Mouse (Mus musculus) T-helper 17 cell (primary cell): Measurements from ENCODE around the gene Gins1.

Experiments
- in situ Hi-C, 2 experiments: fragments of 300-600 bp; cut with MboI, MseI; formaldehyde crosslinking; loops; 1 replicate in 1 of 2; 2 replicates in 1 of 2; pipeline ENCODE4 v1.15.1; 2025; ENCODE audit warnings: high pct_unique_total_duplicates in 2 of 2

Gins1 gene

DNA sequence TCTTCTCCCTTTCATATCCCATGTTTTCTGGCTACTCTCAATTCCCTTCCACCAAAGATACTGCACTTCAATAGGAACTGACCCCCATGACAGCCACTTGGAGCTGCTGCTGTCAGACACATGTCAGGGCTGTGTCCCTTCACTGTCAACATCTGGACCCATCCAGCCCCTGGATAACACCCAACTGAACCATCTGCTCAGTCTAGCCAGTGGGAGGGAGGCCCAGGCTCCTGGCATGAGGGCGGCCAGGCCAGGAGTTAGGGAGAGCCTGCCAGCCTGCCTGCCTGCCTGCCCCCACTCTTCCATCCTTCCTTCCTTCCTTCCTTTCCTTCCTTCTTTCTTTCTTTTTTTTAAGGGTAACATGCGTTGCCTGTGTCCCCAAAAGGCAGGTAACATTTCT is 46.0 kb downstream of the Gins1 start:
- in situ Hi-C loops: no loop called here

DNA sequence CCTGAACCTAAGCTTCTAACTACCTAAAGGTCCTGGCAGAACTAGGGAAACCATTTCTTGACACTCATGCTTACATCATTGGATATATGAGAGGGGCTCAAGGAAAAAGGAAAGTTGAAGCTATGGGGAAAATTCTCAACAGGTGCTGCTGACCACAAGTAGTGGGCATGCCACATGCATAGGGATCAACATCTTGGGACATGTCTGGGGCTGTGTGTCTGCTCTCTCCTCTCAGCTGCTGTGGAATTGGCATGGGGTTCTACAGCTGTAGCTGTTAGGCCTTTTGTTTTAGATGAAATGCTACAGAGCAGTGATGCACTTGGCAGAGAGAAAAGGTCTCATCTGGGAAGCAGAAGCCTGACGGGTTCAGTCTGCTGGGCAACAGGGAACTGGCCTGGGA is 50.7 kb downstream of the Gins1 start:
- in situ Hi-C loops: no loop called here

DNA sequence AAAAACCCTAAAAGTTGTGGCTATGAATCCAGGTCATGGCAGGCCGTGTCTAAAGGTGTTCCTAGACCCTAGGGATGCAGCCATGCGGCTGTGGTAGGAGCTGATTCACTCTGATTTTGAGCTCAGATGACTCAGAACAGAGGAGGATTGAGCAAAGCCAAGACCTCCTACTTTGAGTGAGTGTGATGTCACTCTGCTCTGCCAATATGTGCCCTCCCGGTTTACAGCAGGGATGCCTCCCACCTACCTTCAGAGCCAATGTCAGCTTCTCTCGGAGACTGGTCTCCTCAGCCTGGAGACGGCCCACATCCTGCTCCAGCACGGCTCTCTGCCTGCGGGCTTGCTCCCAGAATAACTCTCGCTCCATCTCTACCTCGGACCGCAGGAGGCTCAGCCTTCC is 54.3 kb downstream of the Gins1 start:
- in situ Hi-C loops: no loop called here

DNA sequence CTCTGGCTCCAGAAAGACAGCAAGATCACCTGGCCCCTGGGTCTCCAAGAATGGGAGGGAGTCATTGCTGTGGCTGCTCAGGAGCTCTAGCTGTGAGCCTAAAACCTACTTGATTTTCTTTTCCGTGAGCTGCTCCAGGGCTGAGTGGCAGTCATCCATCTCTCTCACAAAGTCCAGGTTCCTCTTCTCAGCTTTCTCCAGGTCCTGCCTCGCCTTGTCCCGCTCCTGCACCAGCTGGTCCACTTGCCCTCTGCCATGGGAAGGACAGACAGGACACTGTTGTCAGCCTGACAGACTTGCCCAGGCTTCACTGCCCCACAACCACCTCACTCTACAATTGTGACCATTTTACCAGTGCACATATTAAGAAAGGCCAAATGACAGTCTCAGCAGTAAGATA is 58.0 kb downstream of the Gins1 start:
- in situ Hi-C loops: no loop called here

DNA sequence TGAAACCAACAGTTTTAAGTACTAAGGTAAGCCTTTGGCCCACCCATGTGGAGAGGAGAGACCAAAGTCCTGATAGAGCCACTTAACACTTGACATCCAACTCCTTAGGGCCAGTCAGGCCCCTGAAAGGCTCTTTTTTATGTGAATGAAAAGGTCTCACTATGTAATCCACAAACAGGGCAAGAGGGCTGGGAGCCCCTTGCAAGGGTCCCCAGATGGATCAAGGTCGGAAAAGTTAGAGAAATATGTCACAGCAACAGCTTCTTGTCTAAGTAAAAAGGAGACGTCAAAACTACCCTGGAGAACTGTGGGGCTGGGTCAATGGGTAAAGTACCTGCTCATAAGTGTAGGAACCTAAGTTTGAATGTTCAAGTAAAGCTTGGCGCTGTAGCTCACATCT is 59.4 kb downstream of the Gins1 start:
- in situ Hi-C loops: no loop called here

DNA sequence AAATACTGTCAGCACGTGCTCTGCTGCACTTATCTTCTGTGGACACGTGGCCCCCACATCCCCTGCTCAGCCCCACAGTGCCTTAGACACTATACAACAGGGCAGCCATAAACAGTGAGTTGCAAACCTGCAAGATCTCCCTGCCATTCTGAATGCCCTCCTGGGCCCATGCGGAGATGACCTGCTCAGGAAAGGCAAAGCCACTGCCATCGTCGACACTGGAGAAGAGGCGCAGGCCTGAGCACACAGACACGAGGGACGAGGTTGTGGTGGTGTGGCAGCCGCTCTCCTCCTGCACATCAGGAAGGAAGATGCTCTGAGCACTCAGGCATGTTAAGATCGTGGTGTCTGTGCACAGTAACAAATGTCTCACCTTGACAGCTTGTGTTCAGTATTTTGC is 60.8 kb downstream of the Gins1 start:
- in situ Hi-C loops: no loop called here

DNA sequence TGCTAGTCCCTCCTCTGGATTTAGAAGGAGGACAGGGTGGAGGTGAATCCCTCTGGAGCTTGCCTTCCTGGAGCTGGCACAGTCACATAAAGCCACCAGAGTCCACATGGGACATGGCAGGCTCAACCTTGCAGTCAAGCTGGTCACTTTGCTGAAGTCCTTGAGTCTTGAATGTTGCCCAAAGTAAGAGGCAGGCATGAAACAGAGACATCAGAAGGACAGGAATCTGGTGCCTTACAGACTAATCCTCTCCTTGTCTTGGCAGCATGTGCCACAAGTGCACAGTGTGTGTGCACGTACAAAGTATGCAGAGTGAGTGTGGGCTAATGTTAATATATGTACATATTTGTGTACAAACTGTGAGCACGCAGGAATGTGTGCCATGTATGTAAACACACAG is 62.3 kb downstream of the Gins1 start:
- in situ Hi-C loops: no loop called here

DNA sequence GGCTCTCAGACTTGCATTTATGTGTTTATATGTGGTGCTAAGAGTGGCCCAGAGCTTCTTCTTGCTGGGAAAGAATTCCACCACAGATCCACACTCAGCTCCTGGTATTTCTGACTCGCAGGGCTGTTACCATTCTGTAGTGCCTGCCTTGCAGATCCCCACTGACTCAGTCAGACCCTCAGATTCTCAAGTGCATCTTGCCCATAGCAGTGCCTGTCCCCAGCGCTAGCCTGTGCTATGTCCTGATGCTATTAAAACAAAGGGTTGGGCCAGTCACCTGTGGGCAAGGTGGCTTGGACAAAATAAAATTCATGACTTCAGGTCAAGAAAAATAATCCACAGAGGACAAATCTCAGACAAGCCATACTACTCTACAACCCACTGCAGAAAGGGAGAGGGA is 64.0 kb downstream of the Gins1 start:
- in situ Hi-C loops: no loop called here

DNA sequence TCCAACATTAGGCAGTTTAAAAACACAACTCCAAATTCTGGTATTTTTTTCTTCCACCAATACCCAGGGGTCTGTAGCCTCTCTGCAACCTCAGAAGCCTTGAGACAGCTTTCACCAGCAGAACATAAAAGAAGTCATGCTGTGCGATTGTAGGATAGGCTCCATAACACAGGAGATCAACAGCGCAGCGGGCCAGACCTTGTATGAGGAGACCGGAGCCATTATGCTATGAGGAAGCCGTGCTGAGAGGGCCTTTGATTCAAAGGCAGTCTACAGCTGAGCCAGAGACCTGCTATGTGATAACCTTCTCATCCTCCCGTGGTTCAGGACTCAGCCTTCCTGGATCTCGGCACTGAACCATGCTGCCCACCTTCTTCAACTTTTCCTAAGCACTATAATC is 66.7 kb downstream of the Gins1 start:
- in situ Hi-C loops: no loop called here

DNA sequence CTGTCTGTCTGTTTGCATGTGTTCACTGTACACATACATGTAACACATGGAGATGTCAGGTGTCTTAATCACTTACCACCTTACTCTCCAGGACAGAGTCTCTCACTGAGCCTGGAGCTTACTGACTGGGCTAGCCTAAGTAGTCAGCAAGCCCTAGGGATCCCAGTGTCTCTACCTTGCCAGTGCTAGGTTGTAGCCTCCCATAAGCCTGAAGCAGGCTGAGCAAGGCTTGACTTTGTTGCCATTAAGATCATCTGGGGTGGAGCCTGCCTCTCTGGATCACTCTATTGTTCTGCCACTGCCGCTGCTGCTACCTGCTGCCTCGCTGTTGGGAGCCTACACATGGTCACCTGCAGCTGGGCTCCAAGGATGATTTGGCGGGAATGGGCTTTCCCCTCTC is 67.5 kb downstream of the Gins1 start:
- in situ Hi-C loops: no loop called here

DNA sequence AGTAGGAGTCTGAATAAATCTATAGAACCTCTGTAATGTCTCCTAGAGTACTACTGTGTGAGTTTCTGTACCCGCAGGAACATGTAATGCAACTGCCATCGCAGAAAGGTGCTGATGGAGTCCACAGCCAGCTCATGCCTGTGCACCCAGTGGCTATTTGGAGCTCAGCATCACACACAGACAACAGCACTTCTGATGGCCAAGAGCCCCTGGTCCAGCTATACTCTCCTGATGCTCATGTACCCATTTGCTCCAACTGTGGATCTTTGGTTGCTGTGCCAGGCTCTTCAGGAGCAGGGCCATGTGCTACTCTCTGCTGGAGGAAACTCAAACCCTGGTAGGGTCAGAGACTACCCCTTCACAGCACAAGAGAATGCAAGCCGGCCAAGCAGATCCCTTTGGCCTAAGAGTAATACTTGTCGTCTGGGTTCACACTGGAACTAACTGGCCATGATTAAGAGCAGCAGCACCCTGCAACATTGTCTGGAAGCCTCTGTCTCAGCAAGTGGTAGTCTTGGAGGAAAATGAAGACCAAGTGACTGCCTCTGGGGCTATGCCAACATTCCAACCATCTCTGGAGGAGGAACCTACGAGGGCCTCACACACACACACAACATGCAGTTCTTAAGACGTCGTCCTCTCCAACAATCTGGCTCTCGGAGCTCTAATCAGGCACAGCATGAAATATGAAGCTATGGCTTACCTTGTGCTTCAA is 68.4 kb downstream of the Gins1 start:
- in situ Hi-C loops: no loop called here

DNA sequence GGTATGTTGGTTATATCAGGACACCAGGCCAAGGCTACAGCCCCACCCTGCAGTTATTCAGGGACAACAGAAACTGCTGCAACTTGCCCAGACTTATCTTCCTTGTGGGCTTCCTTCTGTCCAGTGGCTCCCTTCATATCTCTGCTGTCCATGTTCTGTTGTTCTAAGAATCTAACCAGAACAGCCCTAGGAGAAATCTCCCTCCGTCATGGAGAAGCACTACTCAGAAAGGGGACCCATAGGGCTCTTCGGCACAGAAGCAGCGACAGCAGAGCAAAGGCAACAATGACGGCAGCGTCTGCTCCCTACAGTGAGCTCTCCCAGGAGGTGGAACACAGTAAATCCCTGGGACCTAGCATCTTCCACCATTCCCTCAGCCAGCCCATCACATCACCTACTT is 71.7 kb downstream of the Gins1 start:
- in situ Hi-C loops: no loop called here

DNA sequence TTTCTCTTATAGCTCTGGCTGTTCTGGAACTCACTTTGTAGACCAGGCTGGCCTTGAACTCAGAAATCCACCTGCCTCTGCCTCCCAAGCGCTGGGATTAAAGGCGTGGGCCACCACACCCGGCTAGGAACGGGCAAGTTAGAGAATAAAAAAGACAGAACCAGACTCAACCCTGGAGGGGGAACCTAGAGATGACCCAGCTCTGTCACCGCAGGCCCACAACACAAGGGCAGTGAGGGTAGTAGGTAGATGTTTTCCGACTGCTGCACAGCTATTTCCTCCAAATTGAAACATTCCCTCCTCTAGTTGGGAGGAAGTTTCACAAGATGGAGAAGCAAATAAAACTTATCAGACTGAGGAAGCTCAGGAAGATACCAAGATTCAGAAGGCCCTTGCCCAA is 72.5 kb downstream of the Gins1 start:
- in situ Hi-C loops: no loop called here

DNA sequence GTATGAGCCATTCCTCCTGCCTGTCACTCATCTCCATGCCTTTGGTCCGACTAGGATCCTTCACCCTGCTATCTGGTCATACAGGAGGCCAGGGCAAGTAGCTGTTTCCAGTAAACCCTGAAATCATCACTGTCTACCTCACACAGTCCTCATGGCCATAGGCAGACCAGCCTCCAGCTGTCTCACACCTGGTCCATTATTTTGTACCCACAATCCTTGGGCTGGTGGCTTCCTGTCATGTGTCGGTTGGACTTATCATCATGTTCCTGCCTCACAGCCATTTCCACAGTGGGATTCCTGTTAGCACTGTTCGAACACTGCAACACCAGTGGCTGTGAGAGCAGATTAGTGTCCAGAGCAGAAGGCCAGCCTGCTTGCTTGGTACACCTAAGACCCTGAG is 73.6 kb downstream of the Gins1 start:
- in situ Hi-C loops: no loop called here

DNA sequence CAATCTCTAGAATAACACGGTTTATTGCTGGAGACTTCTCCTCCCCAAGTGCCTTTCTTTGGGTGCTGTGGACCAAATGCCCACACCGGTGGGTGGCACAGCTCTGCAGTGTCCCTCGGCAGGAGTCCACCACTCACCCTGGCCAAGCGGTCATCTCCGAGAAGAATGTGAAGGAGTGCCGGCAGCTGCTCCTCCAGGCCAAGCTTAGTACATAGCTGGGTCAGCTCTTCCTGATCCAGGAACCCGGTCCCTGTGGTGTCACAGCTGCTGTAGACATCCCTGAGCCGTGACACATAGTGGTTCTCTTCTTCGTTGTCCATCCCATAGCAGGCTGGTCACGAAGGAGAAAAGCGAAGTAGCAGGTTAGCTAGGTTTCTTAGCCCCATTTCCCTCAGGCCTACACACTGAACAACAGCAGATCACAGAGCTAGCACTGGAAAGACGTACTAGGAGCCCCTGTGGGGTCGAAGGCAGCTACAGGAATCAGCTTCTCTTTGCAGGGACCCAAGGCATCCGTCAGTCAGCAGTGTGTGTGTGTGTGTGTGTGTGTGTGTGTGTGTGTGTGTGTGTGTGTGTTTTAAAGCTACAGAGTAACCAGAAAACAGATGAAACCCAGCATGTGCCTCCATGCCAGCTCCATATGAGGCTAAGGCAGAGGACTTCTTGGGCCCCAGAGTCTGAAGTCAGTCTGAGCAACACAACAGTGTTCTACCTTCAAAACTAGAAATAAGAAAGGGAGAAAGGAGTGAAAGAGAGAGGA is 74.8 kb downstream of the Gins1 start:
- in situ Hi-C loops: no loop called here
